Mouse (Mus musculus): Measurements from ENCODE around the gene Zfp867.

The Zfp867 gene

DNA sequence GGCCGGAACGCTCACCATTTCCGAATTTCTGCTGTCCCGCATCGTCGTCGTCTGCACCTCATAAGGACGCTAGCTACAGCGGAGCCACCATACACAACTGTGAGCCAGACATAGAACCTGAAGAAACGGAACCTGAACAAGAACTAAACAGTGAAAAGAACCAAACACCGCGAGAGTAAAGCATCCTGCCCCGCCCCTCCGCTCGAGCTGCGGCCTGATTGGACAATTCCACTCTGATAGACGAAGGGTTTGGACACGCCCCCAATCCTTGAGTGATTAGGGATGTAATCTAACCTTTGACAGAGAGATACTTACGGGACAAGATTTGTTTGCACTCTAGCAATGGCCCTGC is at the start of gene Zfp867:
Zfp867 (minus strand) TSS at position 149 of the 352 bp plus-strand sequence.
- DNase-seq (ENCODE audit: low spot score in 2 of 2), result peak; percentile 85 to 88

DNA sequence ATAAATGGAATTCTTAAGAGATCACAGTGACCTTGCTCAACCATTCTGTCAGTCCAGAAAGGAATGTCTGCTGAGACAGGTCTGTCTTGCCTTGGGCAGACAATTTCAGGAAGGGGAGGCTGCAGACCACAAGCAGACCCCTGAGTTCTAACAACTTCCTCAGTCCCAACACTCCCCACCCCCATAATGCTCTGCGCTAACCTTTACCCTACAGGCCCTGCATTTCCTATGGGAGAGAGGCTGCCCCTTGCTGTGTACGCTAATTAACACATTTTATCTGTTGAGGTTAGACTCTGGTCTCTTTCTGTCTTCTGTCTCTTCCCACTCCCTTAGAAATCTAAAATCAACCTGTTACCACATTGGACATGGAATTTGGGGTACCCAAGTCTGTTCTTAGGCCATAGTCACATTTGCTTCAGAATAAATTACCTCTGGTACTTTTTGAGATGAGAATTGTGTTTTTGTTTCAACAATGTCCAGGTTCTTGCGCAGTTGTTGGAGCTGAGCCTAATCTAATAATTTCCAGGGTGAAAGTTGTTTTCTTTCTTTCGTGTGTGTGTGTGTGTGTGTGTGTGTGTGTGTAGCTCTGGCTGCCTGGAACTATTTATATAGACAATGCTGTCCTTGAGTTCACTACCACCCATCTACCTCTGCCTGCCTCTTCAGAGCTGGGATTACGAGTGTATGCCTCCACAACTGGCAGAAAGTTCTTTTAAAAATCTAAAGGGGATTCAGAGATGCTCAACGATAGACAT is 47.6 kb upstream of the Zfp867 start:
- no peak for DNase-seq (ENCODE audit: low spot score in 2 of 2)

- DNase-seq (ENCODE audit: low spot score in 2 of 2), result no peak
These were observed 46.0 kb upstream of the Zfp867 start for GRCm38 (mm10) chr11:59518226-59518625.

- no peak for DNase-seq (ENCODE audit: low spot score in 2 of 2)
These were observed 45.2 kb upstream of the Zfp867 start for GRCm38 (mm10) chr11:59517441-59517840.

DNA sequence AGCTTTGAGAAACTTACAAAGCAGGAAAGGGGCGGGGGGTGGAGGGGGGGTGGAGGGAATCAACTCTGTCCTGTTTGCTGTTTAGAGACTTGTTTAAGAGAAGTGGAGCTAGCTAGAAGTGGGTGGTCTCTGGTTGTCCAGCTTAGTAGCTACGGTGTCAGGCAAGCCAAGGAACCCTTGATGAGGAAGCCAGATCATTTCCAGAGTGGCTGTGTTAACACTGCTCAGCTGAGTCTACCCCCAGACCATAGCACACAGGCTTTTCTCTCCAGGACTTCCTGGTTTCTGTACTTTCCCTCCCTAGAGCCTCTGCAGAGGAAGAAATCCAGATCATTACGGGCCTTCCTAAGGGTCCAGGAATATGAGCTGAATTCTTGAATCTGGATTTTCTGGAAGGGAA is 42.5 kb upstream of the Zfp867 start:
- no peak for DNase-seq (ENCODE audit: low spot score in 2 of 2)

GRCm38 (mm10) chr11:59514381-59514780 is 42.1 kb upstream of the Zfp867 start:
- no peak for DNase-seq (ENCODE audit: low spot score in 2 of 2)

- DNase-seq (ENCODE audit: low spot score in 2 of 2), result no peak
These were observed 41.3 kb upstream of the Zfp867 start for GRCm38 (mm10) chr11:59513556-59513955.

DNA sequence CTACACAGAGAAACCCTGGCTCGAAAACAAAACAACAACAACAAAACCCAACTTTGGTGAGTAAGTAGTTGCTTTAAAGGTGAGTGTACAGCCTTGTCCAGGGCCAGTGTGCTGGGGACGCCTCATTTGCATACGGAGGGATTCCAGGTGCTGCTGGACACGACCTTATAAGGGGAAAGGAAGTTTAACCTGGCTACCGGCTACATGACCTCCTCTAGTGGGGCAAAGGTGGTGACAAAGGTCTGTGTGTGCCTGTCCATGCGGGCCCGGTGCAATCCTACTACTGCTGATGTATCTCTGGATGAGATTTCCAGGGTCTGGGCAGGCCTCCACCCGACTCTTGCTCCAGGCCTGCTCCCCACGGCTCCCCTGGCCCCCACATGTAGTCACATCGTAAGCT is 40.5 kb upstream of the Zfp867 start:
- no peak for DNase-seq (ENCODE audit: low spot score in 2 of 2)

DNA sequence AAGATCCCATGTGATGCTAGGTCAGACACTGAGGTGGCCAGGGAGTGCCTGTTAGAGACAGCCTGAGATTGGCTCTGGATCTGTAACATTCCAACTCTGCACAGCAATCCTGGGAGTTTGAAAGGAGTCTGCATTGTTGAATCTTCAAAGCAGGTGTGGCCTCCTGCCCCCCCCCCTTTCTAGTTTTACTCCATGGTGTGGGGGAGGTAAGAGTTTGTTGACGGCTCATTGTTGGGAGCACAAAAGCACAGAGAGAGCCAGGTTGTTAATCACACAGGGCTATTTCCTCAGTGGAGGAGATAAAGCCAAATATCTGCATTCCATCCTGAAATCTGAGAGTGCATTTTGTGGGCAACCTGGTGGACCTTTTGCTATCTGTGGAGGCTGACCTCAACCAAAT is 39.3 kb upstream of the Zfp867 start:
- DNase-seq (ENCODE audit: low spot score in 2 of 2), result no peak

- no peak for DNase-seq (ENCODE audit: low spot score in 2 of 2)
These were observed 34.4 kb upstream of the Zfp867 start for GRCm38 (mm10) chr11:59506713-59507074.

DNA sequence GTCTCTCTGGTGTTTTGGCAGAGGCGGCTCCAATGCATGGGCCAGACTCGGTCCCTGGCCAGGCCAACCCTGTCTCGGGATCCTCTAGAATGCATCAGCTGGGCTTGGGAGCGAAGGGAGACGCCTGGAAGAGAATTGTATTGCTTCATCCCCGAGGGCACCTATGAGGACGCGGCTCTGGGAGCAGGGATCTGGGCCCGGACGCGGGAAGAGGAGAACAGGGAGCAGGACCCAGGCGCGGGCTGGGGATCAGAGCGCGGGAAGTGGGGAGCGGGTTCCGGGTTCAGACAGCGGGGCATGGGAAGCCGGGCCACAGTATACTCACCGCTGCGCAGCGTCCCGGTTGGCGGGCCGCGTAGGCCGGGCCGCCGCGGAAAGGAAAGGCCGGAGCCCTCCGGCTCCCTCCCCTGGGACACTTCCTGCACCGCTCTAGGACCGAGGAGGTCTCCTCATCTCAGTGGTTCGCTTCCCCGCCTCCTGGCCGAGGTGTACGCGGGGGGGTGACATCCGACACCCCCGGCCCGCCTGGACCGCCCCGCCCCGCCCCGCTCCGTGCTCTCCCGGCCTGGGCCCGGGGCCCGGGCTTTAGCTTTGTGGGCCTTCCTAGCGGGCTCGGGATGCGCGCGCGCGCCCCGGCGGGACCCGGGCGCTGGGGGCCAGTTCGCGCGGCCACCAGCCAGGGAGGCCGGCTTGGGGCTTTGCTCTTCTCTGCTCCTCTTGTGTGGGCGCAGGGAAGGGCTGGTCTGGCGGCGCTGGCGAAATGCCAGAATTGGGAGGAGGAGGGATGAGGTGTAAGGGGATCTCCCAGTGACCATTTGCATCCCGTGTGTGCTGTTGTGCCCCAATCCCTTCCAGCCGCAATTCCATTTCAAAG is 33.8 kb upstream of the Zfp867 start:
- DNase-seq (ENCODE audit: low spot score in 2 of 2), result peak; percentile 54 to 62

DNA sequence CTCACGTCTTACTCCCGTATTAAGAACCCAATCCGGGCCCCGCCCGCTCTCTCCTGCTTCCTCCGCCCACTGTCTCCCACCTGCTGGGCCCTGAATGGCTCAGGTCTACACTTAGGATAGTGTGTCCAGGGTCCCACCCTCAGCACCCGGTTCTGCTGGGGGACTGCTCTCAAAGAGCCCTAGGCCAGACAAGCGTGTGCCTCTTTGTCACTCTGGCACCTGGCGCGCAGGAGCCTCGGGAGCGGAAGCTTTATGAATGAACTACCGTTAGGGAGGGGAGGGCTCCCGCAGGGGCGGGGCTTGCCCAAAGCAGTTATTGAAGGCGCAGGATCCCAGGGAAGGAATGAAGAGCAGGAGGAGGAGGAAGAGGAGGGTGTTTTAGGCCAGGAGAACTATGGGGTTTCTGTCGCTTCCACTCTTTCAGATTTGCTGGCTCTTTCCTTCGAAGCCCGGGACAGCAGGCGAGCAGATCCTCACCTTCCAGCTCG is 33.1 kb upstream of the Zfp867 start:
- DNase-seq (ENCODE audit: low spot score in 2 of 2), result peak; percentile 54 to 56

- DNase-seq (ENCODE audit: low spot score in 2 of 2), result no peak
These were observed 29.9 kb upstream of the Zfp867 start for GRCm38 (mm10) chr11:59501978-59502700.

DNA sequence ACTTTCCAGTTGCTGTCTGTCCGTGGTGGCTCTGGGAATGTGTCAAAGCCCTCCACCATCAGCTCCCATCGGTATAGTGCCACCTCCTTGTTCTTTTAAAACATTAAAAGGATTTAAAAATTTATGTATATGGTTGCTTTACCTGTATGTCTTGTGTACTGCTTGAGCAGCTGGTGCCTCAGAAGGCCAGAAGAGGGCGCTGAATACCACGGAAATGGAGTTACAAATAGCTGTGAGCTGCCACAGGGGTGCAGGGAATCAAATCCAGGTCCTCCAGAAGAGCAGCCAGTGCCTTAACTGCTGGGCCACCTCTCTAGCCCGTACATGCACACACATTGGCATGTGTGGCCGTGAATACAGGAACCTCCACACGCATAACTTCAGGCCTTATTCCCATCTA is 25.5 kb upstream of the Zfp867 start:
- DNase-seq (ENCODE audit: low spot score in 2 of 2), result no peak

- peak in 1 of 2 experiments; percentile 48 for DNase-seq (ENCODE audit: low spot score in 2 of 2)
These were observed 24.5 kb upstream of the Zfp867 start for GRCm38 (mm10) chr11:59496672-59497310.

DNA sequence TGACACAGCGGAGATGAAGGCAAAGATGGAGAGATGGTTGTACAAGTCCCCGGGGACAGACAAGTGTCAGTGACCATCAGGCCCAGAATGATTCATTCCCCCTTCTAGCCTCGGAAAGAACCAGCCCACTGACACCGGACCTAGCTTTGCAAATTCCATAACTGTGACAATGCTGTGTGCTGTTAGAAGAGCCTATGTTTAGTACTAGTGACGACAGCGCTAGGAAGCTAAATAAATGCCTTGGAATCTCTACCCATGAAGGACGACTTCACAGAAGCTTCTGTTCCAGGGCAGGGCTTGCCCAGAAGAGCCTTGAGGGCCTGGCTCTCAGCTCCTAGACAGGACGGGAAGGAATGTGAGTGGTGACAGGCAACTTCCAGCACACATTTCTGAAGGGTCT is 13.9 kb upstream of the Zfp867 start:
- DNase-seq (ENCODE audit: low spot score in 2 of 2), result peak in 1 of 2 experiments; percentile 36

DNA sequence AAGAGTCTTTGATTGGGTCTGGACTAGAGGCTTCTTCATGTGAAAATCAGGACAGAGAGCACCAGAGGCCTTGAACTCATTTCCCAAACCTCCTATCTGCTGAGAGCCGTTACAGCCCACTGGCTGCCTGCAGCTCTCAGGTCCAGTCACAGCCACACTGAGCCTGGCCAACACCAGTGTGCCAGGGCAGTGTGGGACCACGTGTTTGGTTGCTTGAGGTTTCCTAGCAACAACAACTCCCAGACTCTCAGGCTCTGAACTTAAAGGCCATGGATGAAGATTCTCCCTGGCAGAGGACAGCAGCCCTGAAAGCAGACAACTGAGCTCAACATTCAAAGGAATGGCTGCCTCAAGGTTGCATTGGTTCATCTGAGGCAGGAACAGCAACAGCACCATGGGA is 13.4 kb upstream of the Zfp867 start:
- no peak for DNase-seq (ENCODE audit: low spot score in 2 of 2)

DNA sequence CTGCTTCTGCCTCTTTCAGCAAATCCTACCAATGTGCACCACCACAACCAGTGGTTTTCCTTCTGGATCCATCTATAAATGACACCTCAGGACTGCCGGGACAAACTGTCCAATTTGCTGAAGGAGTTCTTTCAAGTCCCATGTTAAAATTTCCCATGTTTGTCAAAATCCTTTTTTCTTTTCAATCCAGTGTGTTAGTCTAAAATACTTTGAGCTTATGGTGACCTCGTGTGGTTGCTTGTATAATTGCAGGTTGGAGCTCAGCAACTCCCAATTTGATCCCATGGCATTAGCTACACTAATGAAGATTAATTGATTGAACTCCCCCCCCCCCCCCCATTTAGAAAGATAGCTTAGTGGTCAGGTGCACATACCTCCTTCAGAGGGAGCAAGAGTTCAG is 10.9 kb upstream of the Zfp867 start:
- DNase-seq (ENCODE audit: low spot score in 2 of 2), result no peak

- no peak for DNase-seq (ENCODE audit: low spot score in 2 of 2)
These were observed 5.0 kb upstream of the Zfp867 start for GRCm38 (mm10) chr11:59477240-59477639.

GRCm38 (mm10) chr11:59471413-59472325 is 605 bp downstream of the Zfp867 start:
- DNase-seq (ENCODE audit: low spot score in 2 of 2), result no peak

- no peak for DNase-seq (ENCODE audit: low spot score in 2 of 2)
These were observed 11.8 kb downstream of the Zfp867 start for GRCm38 (mm10) chr11:59460459-59460858.

Data from right cerebral cortex, postnatal 36 days (tissue).